9 mouse cellular contexts compared by ENCODE assay signal in the genomic region with DNA sequence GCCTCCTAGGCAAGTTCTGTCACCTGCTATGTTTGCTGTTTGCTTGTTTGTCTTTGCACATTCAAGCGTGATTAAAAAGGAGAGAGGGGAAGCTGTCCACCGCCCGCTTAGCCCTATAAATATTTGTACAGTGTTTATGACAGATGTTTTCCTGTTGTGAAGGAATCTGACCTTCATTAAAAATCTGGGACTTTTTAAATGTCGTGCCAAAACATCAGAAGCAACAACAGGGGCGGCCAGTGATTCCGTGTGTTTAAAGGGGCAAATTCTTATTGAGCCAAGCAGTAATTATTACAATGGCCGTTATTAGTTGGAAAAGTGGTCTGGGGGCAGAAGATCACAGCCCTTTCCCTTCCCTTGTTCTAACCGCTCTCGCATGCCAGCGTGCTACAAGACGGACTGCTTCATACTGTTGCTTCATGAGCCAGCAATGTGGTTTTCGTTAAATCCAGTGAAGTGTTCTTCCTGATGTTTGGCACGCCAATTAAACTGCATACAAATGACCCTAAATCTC.
DNase-seq lines count a peak whose midpoint lies in the region; ATAC-seq and TF ChIP-seq lines count a peak whose summit lies in the region.
"Had no signal": no experiment of that assay in that cellular context is flagged by ENCODE, and none has a peak within 500 bp of the region (broad histone marks: within the 10 kb centered on the region; RNA-seq: fewer than 3 reads in every experiment).

No protein-coding gene starts in this region.

- no peak for TF ChIP-seq POLR2A in liver, adult 2 months (IDR thresholded peaks at IDR 0.05; ENCODE audit: extremely low read depth, insufficient read depth, low read length)

- TF ChIP-seq EP300 in liver, postnatal 0 days (IDR thresholded peaks at IDR 0.05; ENCODE audit: low read depth): no peak

- no peaks in the 10 kb centered on the region for H3K4me1 ChIP-seq in liver, adult 2 months (ENCODE audit: control insufficient read depth, insufficient read depth, low read length)
- H3K4me1 ChIP-seq in liver, postnatal 0 days (ENCODE audit: insufficient read depth): no peaks in the 10 kb centered on the region
- H3K4me1 ChIP-seq in forebrain, embryonic 13.5 days: peaks cover 12% of the 10 kb centered on the region

- no peak for TF ChIP-seq CTCF in liver, adult 2 months (IDR thresholded peaks at IDR 0.05; ENCODE audit: low read depth, low read length)
- no peak for TF ChIP-seq CTCF in liver, postnatal 0 days (IDR thresholded peaks at IDR 0.05; ENCODE audit: low read depth)

- H3K27ac ChIP-seq in liver, adult 2 months (replicated peaks; ENCODE audit: insufficient read depth, low read depth, low read length): no peak overlapping the region
- no peak overlapping the region for H3K27ac ChIP-seq in liver, postnatal 0 days (ENCODE audit: low read depth)
- peak overlapping the region; percentile 35; the same call in 1 of the 2 replicates for H3K27ac ChIP-seq in forebrain, embryonic 13.5 days
- H3K27ac ChIP-seq: stomach, embryonic 15.5 days had no signal

- H3K4me3 ChIP-seq in liver, adult 2 months (ENCODE audit: insufficient read depth, low read depth, low read length): no peak overlapping the region
- no peak overlapping the region for H3K4me3 ChIP-seq in liver, postnatal 0 days (ENCODE audit: low read depth, low read length)
- H3K4me3 ChIP-seq in forebrain, embryonic 13.5 days: no peak overlapping the region
- H3K4me3 ChIP-seq: stomach, embryonic 15.5 days had no signal

- no peaks in the 10 kb centered on the region for H3K27me3 ChIP-seq in liver, adult 2 months (ENCODE audit: control insufficient read depth, insufficient read depth, low read length)
- H3K27me3 ChIP-seq in liver, postnatal 0 days (ENCODE audit: insufficient read depth, low read length): no peaks in the 10 kb centered on the region
- no peaks in the 10 kb centered on the region; the same call in 1 of the 2 replicates for H3K27me3 ChIP-seq in forebrain, embryonic 13.5 days
- H3K27me3 ChIP-seq: stomach, embryonic 15.5 days had no signal

- no peak overlapping the region for H3K4me2 ChIP-seq in liver, postnatal 0 days (ENCODE audit: low read depth, low read length)
- H3K4me2 ChIP-seq in forebrain, embryonic 13.5 days: peak overlapping the region; percentile 13; the same call in 1 of the 2 replicates
- H3K4me2 ChIP-seq: stomach, embryonic 15.5 days had no signal

- H3K36me3 ChIP-seq in liver, adult 2 months (ENCODE audit: control insufficient read depth, insufficient read depth, low read length): no peaks in the 10 kb centered on the region
- no peaks in the 10 kb centered on the region for H3K36me3 ChIP-seq in liver, postnatal 0 days (replicated peaks; ENCODE audit: insufficient read depth, low read length)
- no peaks in the 10 kb centered on the region for H3K36me3 ChIP-seq in forebrain, embryonic 13.5 days (ENCODE audit: poor library complexity, severe bottlenecking)
- H3K36me3 ChIP-seq: stomach, embryonic 15.5 days had no signal

- no peak for ATAC-seq in liver, postnatal 0 days
- ATAC-seq in forebrain, embryonic 13.5 days: no peak; the same call in 1 of the 2 replicates

- WGBS in liver, adult 2 months: 55% methylated on average over 13 of the region's 13 CpGs
- 62% methylated on average over 13 of the region's 13 CpGs for WGBS in liver, postnatal 0 days (ENCODE audit: insufficient replicate concordance)
- 8% methylated on average over 13 of the region's 13 CpGs for WGBS in forebrain, embryonic 13.5 days

- no peaks in the 10 kb centered on the region for H3K79me2 ChIP-seq in liver, adult 2 months (ENCODE audit: control insufficient read depth, insufficient read depth, low read length)

- no peak overlapping the region for H3K9ac ChIP-seq in liver, adult 2 months (ENCODE audit: low read depth, low read length)
- H3K9ac ChIP-seq in liver, postnatal 0 days (replicated peaks): no peak overlapping the region
- no peak overlapping the region for H3K9ac ChIP-seq in forebrain, embryonic 13.5 days
- H3K9ac ChIP-seq: stomach, embryonic 15.5 days had no signal

- peak; percentile 21 for DNase-seq in adrenal gland, postnatal 14 days
- no peak for DNase-seq in adrenal gland, postnatal 36 days
- peak; percentile 7 for DNase-seq in liver, adult 2 months (ENCODE audit: extremely low read depth, low read depth, low spot score)
- DNase-seq in liver, postnatal 0 days: no peak
- peak; percentile 24 for DNase-seq in lung, postnatal 14 days
- DNase-seq in natural killer cell, adult 2 months (ENCODE audit: low spot score in 2 of 2): no peak
- DNase-seq in thymus, postnatal 0 days (ENCODE audit: low spot score): no peak

- H3K9me3 ChIP-seq in liver, postnatal 0 days (ENCODE audit: low read length): no peaks in the 10 kb centered on the region
- no peaks in the 10 kb centered on the region for H3K9me3 ChIP-seq in forebrain, embryonic 13.5 days (replicated peaks)
- H3K9me3 ChIP-seq: stomach, embryonic 15.5 days had no signal

Comparison
In these comparisons a context has a peak if more than half of its experiments do, and no peak if none do; other contexts are left out.
1. DNase-seq: peak in adrenal gland, postnatal 14 days (single experiment), liver, adult 2 months (single experiment) and lung, postnatal 14 days (single experiment); none in adrenal gland, postnatal 36 days (0 of 2), liver, postnatal 0 days (single experiment), natural killer cell, adult 2 months (0 of 2) and thymus, postnatal 0 days (single experiment).